Mouse (Mus musculus) stomach, postnatal 0 days (tissue): ENCODE data around the gene Nrf1. TPM values are rescaled to one million over a fixed set of nuclear protein-coding genes. Genes with fewer than 3 reads are reported as not detected.

Source experiments
- ATAC-seq: fragments of 200-750 bp; cut with Nextera tagmentation; 2 replicates; pipeline ENCODE4 v1.8.0; 2017; ENCODE audit not compliant: low FRiP score, low TSS enrichment
- DNase-seq: peaks from one replicate; pipeline ENCODE4 v3.0.0-alpha.2; 2016; ENCODE audit warnings: low spot score
- H3K27ac ChIP-seq: fragments of 300-500 bp; sonication (generic); replicated peaks from 2 replicates; pipeline ENCODE4 v1.5.1; 2014; ENCODE audit warnings: mild to moderate bottlenecking, control low read depth
- H3K27me3 ChIP-seq: fragments of 300-500 bp; sonication (generic); 2 replicates; pipeline ENCODE4 v1.6.1; 2014; ENCODE audit warnings: low read length; ENCODE audit not compliant: control insufficient read depth, insufficient read depth
- H3K36me3 ChIP-seq: fragments of 300-500 bp; sonication (generic); 2 replicates; pipeline ENCODE4 v1.6.1; 2014; ENCODE audit warnings: low read length, mixed read lengths; ENCODE audit not compliant: control insufficient read depth, insufficient read depth
- H3K4me1 ChIP-seq: fragments of 300-500 bp; sonication (generic); replicated peaks from 2 replicates; pipeline ENCODE4 v1.6.1; 2014; ENCODE audit warnings: antibody characterized with exemption; ENCODE audit not compliant: control insufficient read depth, insufficient read depth
- H3K4me2 ChIP-seq: fragments of 300-500 bp; sonication (generic); replicated peaks from 2 replicates; pipeline ENCODE4 v1.6.1; 2014; ENCODE audit warnings: low read depth, mild to moderate bottlenecking, control low read depth, moderate library complexity
- H3K4me3 ChIP-seq: fragments of 300-500 bp; sonication (generic); 2 replicates; pipeline ENCODE4 v1.5.1; 2014; ENCODE audit warnings: low read depth, low read length, control low read depth
- H3K9ac ChIP-seq: fragments of 300-500 bp; sonication (generic); 2 replicates; pipeline ENCODE4 v1.6.1; 2014; ENCODE audit warnings: mild to moderate bottlenecking, low read length, control low read depth, mixed read lengths
- H3K9me3 ChIP-seq: fragments of 300-500 bp; sonication (generic); 2 replicates; pipeline ENCODE4 v1.6.1; 2016; ENCODE audit warnings: low read length; ENCODE audit not compliant: control insufficient read depth
- CTCF ChIP-seq: IDR thresholded peaks from 2 replicates; pipeline ENCODE4 v1.5.1; 2016; ENCODE audit warnings: antibody characterized with exemption, low read depth, mild to moderate bottlenecking, moderate library complexity
- EP300 ChIP-seq: optimal IDR thresholded peaks from 2 replicates; pipeline ENCODE3; 2016; ENCODE audit warnings: antibody characterized with exemption
- WGBS: fragments of 180-500 bp; shearing (Covaris S2); extraction: QIAGEN DNeasy Blood & Tissue Kit; methylation state at CpG from one replicate; pipeline ENCODE4 v1.1.7; 2014; 5-methylcytosine and 5-hydroxymethylcytosine counted together
- polyA plus RNA-seq: library from polyadenylated mRNA; unstranded; fragments of >200 nt; fragmentation: Nextera tagmentation; extraction: Ambion mirVana; gene quantifications from 2 replicates; pipeline ENCODE4 v1.2.1, GENCODE M21; 2015

The Nrf1 gene
- polyA plus RNA-seq, 1 experiment from 2014 or later: 15.1 TPM

- no peaks in the 10 kb centered on the region for H3K36me3 ChIP-seq
These were observed 14.8 kb downstream of the Nrf1 start for GRCm38 (mm10) chr6:30062544-30062943.

DNA sequence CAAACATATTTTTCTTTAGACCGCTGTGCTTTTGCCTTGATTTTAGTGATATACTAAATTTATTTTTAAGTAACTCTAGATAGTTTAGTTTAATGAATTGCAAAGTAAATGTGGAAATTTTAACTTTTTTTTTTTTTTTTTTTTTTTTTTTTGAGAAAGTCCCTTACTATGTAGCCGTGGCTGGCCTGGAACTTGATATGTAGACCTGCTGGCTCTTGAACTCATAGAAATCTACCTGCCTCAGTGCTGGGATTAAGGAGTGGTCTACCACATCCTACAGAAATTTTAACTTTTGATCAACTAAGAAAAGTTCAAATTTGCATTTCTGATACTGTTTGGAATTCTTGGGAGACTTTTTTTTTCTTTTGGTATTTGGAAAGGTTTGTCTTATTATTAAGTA, 17.6 kb downstream of the Nrf1 start:
- no peak for ATAC-seq
- Histone ChIP-seq H3K27me3 (no peaks in the 10 kb centered on the region), H3K4me3 (no peak overlapping the region), H3K9me3 (no peaks in the 10 kb centered on the region), H3K4me1 (no peaks in the 10 kb centered on the region), H3K36me3 (no peaks in the 10 kb centered on the region), H3K9ac (no peak overlapping the region), H3K27ac (no peak overlapping the region), H3K4me2 (no peak overlapping the region)
- 87% methylated on average over 2 of the region's 2 CpGs for WGBS
- TF ChIP-seq CTCF (no peak), EP300 (no peak)
- no peak for DNase-seq

More at GRCm38 (mm10) chr6:30062544-30062943, 14.8 kb downstream of the Nrf1 start:
- Histone ChIP-seq H3K9ac (no peak overlapping the region), H3K9me3 (no peaks in the 10 kb centered on the region), H3K27me3 (no peaks in the 10 kb centered on the region), H3K4me1 (no peaks in the 10 kb centered on the region), H3K4me3 (no peak overlapping the region), H3K27ac (no peak overlapping the region), H3K4me2 (no peak overlapping the region)
- ATAC-seq (0 out of 2 replicates have a peak, but pooled peaks have one; percentile 15), DNase-seq (no peak)
- TF ChIP-seq CTCF (no peak), EP300 (no peak)
- WGBS: 95% methylated on average over 2 of the region's 2 CpGs

- Histone ChIP-seq H3K4me2 (no peak overlapping the region), H3K27ac (no peak overlapping the region), H3K4me3 (no peak overlapping the region), H3K36me3 (no peaks in the 10 kb centered on the region), H3K9ac (no peak overlapping the region), H3K4me1 (no peaks in the 10 kb centered on the region), H3K27me3 (no peaks in the 10 kb centered on the region), H3K9me3 (no peaks in the 10 kb centered on the region)
- DNase-seq (no peak), ATAC-seq (no peak)
- TF ChIP-seq EP300 (no peak), CTCF (no peak)
- 100% methylated on average over 2 of the region's 2 CpGs for whole genome bisulfite sequencing
These were observed 19.0 kb downstream of the Nrf1 start for GRCm38 (mm10) chr6:30066746-30067145.

DNA sequence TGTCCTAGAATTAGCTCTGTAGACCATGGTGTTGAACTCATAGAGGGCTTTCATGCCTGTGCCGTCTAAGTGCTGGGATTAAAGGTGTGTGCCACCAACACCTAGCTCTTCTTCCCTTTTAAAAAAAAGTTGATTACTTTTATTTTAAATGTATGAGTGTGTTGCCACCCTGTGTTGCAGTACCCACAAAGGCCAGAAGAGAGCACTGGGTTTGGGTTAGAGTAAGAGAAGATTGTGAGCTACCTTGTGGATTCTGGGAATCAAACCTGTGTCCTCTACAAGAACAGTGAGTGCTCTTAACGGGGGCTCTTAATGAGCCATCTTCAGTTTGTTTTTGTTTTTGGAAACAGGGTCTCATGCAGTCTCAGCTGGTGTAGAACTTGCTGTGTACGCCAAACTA, 24.7 kb downstream of the Nrf1 start:
- Histone ChIP-seq H3K4me1 (0 out of 2 replicates have a peak, but pooled peaks cover 2% of the 10 kb centered on the region), H3K9ac (no peak overlapping the region), H3K4me2 (no peak overlapping the region), H3K9me3 (no peaks in the 10 kb centered on the region), H3K27me3 (no peaks in the 10 kb centered on the region), H3K4me3 (no peak overlapping the region), H3K36me3 (no peaks in the 10 kb centered on the region), H3K27ac (no peak overlapping the region)
- no peak for TF ChIP-seq EP300
- peak; percentile 48 for TF ChIP-seq CTCF
- no peak for ATAC-seq
- 89% methylated on average over 3 of the region's 3 CpGs for WGBS
- DNase-seq: no peak

DNA sequence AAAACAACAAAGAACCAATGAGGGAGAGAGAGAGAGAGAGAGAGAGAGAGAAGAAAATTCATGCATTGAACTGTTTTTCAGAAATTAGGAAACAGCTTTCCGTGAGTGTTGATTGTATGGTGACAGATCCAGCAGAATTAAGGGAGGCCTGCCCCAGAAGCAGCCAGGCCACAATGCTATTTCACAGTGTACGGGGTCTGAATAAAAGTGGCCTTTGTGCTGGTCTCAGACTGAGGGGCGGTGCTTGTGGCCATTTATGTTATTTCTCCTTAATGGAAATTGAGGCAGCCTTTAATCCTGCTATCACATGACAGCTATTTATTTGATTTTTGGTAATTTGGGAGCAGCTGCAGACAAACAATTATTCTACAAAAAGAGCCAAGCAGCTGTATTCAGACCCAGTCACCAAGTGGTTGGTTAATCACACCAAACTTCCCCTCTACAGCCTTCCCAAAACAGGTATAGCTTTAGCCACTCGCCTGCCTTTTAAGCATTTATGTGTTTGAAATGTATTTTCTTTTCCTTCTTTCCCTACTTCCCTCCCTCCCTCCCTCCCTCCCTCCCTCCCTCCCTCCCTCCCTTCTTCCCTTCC, 31.2 kb downstream of the Nrf1 start:
- no peak for TF ChIP-seq EP300
- TF ChIP-seq CTCF: no peak
- Histone ChIP-seq H3K9me3 (no peaks in the 10 kb centered on the region), H3K4me2 (no peak overlapping the region), H3K4me1 (0 out of 2 replicates have a peak, but pooled peaks cover 2% of the 10 kb centered on the region), H3K4me3 (no peak overlapping the region), H3K36me3 (no peaks in the 10 kb centered on the region), H3K27ac (no peak overlapping the region), H3K9ac (no peak overlapping the region), H3K27me3 (no peaks in the 10 kb centered on the region)
- ATAC-seq (no peak), DNase-seq (no peak)
- WGBS: 73% methylated on average over 4 of the region's 4 CpGs

DNA sequence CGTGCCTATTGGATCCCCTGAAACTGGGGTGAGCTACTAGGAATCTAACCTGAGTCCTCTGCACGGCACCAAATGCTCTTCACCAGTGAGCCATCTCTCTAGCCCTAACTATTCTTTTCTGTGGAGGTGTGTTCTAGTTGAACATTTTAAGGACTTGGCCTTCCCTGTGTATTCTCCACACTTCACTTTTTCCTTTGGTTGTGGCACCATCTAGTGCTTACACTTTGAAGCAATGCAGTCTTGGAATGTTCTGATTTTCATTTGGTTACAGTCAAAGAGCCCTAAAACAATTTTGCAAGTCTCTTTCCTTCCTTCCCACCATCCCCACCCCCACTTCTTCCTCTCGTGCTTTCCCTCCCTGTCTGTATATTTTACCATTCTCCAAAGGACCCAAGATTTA, 33.6 kb downstream of the Nrf1 start:
- TF ChIP-seq EP300: no peak
- peak; percentile 78 for TF ChIP-seq CTCF
- H3K4me3 ChIP-seq: no peak overlapping the region
- H3K27me3 ChIP-seq: no peaks in the 10 kb centered on the region
- no peak for ATAC-seq
- no peak overlapping the region for H3K9ac ChIP-seq
- DNase-seq: no peak
- no peak overlapping the region for H3K27ac ChIP-seq
- H3K36me3 ChIP-seq: no peaks in the 10 kb centered on the region
- H3K4me1 ChIP-seq: no peaks in the 10 kb centered on the region
- H3K4me2 ChIP-seq: no peak overlapping the region
- no peaks in the 10 kb centered on the region for H3K9me3 ChIP-seq
- WGBS: 63% methylated on average over 3 of the region's 3 CpGs
